Mouse (Mus musculus) hindbrain, embryonic 10.5 days (tissue): ENCODE results near the gene Tlr8. TPM values are rescaled to one million over a fixed set of nuclear protein-coding genes. Genes with fewer than 3 reads are reported as not detected.
"Not testable (repeated sequence)": the region's sequence is repeated elsewhere in the genome, so short reads cannot be mapped to it uniquely, and the experiment has no call there.

Source experiments
- DNase-seq: peaks from one replicate; pipeline ENCODE4 v3.0.0-alpha.2; 2017; ENCODE audit warnings: low spot score
- H3K27ac ChIP-seq: fragments of 300-500 bp; sonication (generic); 2 replicates; pipeline ENCODE4 v1.5.1; 2016; ENCODE audit warnings: mild to moderate bottlenecking, moderate library complexity
- H3K27me3 ChIP-seq: fragments of 300-500 bp; sonication (generic); 2 replicates; pipeline ENCODE4 v1.6.1; 2016; ENCODE audit warnings: mild to moderate bottlenecking; ENCODE audit not compliant: poor library complexity, insufficient read depth, severe bottlenecking
- H3K36me3 ChIP-seq: fragments of 300-500 bp; sonication (generic); 2 replicates; pipeline ENCODE4 v1.6.1; 2016; ENCODE audit warnings: mild to moderate bottlenecking, moderate library complexity
- H3K4me1 ChIP-seq: fragments of 300-500 bp; sonication (generic); replicated peaks from 2 replicates; pipeline ENCODE4 v1.6.1; 2016; ENCODE audit warnings: mild to moderate bottlenecking
- H3K4me3 ChIP-seq: fragments of 300-500 bp; sonication (generic); 2 replicates; pipeline ENCODE4 v1.5.1; 2016; ENCODE audit warnings: mild to moderate bottlenecking, moderate library complexity
- H3K9me3 ChIP-seq: fragments of 300-500 bp; sonication (generic); 2 replicates; pipeline ENCODE4 v1.6.1; 2016; ENCODE audit warnings: mild to moderate bottlenecking, moderate library complexity
- WGBS: fragments of 180-500 bp; shearing (Covaris S2); methylation state at CpG from one replicate; pipeline ENCODE4 v1.1.7; 2016; 5-methylcytosine and 5-hydroxymethylcytosine counted together
- polyA plus RNA-seq: library from polyadenylated mRNA; unstranded; fragments of >200 nt; fragmentation: Nextera tagmentation; extraction: Ambion mirVana; gene quantifications from 2 replicates; pipeline ENCODE4 v1.2.1, GENCODE M21; 2016

The Tlr8 gene
- 0.17 TPM in 1 of 2 replicates, not detected in the other for polyA plus RNA-seq

- Histone ChIP-seq H3K9me3 (no peaks in the 10 kb centered on the region), H3K4me3 (no peak within 1 kb of the TSS), H3K36me3 (no peaks in the 10 kb centered on the region), H3K4me1 (no peaks in the 10 kb centered on the region), H3K27me3 (peaks cover 58% of the 10 kb centered on the region), H3K27ac (no peak within 1 kb of the TSS)
- no peak for DNase-seq
- 79% methylated on average over 4 of the region's 4 CpGs for WGBS
These were observed at the start of gene Tlr8 for GRCm38 (mm10) chrX:167264086-167264485. Gene Tlr8 (minus strand): TSS chrX:167264329.

DNA sequence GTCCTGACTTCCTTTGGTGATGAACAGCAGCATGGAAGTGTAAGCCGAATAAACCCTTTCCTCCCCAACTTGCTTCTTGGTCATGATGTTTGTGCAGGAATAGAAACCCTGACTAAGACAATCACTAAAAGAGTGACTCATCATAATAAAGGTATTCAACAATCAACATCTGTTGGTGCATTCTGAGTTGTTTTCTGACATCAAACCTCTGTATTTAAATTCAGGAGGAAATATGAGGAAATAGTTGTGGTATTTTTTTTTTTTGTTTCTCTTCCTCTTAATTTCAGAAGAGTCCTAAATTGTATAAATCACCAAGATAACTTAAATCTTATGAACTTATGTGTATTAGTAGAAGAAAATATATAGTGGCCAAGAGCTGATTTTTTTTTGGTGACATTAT lies 37.9 kb upstream of the Tlr8 start:
- H3K27ac ChIP-seq, result not testable (repeated sequence)
- 83% methylated on average over 1 of the region's 1 CpGs for WGBS

GRCm38 (mm10) chrX:167276953-167277352 lies 12.8 kb upstream of the Tlr8 start:
- peak; percentile 62 for DNase-seq
- Histone ChIP-seq H3K27me3 (peaks cover 33% of the 10 kb centered on the region), H3K36me3 (no peaks in the 10 kb centered on the region), H3K4me1 (no peaks in the 10 kb centered on the region), H3K27ac (no peak overlapping the region), H3K4me3 (no peak overlapping the region), H3K9me3 (no peaks in the 10 kb centered on the region)
- 27% methylated on average over 9 of the region's 9 CpGs for WGBS

More for the DNA sequence above, 37.9 kb upstream of the Tlr8 start:
- not testable (repeated sequence) for H3K4me3 ChIP-seq, H3K4me1 ChIP-seq, H3K9me3 ChIP-seq, H3K36me3 ChIP-seq, DNase-seq
- H3K27me3 ChIP-seq, result peaks cover 12% of the 10 kb centered on the region

- no peak overlapping the region for H3K27ac ChIP-seq
- H3K9me3 ChIP-seq, result no peaks in the 10 kb centered on the region
- H3K36me3 ChIP-seq, result no peaks in the 10 kb centered on the region
- DNase-seq, result no peak
- H3K27me3 ChIP-seq, result peaks cover 37% of the 10 kb centered on the region
- WGBS, result 57% methylated on average over 10 of the region's 10 CpGs
- H3K4me3 ChIP-seq, result no peak overlapping the region
- no peaks in the 10 kb centered on the region for H3K4me1 ChIP-seq
These were observed 12.4 kb upstream of the Tlr8 start for GRCm38 (mm10) chrX:167276551-167276950.

GRCm38 (mm10) chrX:167263530-167263929 lies 599 bp downstream of the Tlr8 start:
- no peaks in the 10 kb centered on the region for H3K4me1 ChIP-seq
- no peak overlapping the region for H3K4me3 ChIP-seq
- no peaks in the 10 kb centered on the region for H3K9me3 ChIP-seq
- DNase-seq, result no peak
- no peaks in the 10 kb centered on the region for H3K36me3 ChIP-seq
- H3K27me3 ChIP-seq, result peaks cover 54% of the 10 kb centered on the region
- H3K27ac ChIP-seq, result no peak overlapping the region
- WGBS, result 86% methylated on average over 4 of the region's 4 CpGs

DNA sequence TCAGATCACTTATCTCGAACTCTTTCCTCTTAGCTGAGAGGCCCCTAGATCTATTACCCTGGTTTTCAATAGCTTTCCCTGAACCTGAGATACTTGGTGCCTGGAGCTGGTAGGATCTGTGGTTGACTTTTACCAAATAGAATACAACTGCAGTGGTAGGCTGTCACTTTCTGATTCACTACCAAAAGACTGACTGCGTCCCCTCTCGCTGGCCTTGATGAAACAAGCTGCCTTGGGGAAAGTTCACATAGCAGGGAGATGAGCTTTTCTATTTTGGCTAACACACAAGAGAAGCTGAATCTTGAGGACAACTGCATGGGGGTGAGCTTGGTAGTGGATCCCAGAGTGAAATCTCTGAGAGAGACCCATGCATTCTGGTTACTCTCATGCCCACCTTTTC lies 22.4 kb downstream of the Tlr8 start:
- no peaks in the 10 kb centered on the region for H3K4me1 ChIP-seq
- H3K27me3 ChIP-seq, result peaks cover 42% of the 10 kb centered on the region
- H3K4me3 ChIP-seq, result no peak overlapping the region
- no peak overlapping the region for H3K27ac ChIP-seq
- H3K9me3 ChIP-seq, result no peaks in the 10 kb centered on the region
- WGBS, result 91% methylated on average over 3 of the region's 3 CpGs
- no peak for DNase-seq
- no peaks in the 10 kb centered on the region for H3K36me3 ChIP-seq

- H3K4me3 ChIP-seq, result no peak overlapping the region
- H3K27me3 ChIP-seq, result peaks cover 40% of the 10 kb centered on the region
- WGBS, result 70% methylated on average over 9 of the region's 9 CpGs
- no peak overlapping the region for H3K27ac ChIP-seq
- H3K36me3 ChIP-seq, result no peaks in the 10 kb centered on the region
- DNase-seq, result no peak
- H3K9me3 ChIP-seq, result no peaks in the 10 kb centered on the region
- no peaks in the 10 kb centered on the region for H3K4me1 ChIP-seq
These were observed 24.7 kb downstream of the Tlr8 start for GRCm38 (mm10) chrX:167239293-167239921.

DNA sequence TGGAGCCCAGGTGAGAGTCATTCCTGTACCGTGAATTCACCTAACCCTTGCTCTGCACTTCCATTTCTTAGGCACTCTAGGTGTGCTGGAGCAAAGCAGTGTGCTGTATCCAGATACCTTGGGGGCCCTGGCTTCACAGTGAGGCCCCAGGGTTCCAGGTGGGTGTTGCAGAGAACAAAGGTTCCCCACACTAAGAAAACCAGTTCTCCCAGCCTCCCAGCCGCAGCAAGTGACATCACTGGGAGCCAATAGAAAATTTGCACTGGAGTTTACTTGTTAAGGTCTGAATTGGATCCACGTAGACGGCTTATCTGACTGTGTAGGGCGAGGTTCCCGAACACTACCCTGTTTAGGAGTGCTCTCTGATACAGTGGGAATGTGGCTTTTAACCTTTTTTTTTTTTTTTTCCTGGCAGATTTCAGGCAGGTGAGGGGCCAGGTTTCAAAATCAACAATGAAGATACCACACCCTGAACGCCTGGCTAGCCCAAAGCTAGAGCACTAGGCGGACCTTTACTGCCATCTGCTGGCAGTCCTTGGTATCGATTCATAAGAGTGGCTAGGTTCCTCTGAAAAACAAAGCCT lies 30.9 kb downstream of the Tlr8 start:
- H3K9me3 ChIP-seq, result no peaks in the 10 kb centered on the region
- peak overlapping the region; percentile 64 for H3K27ac ChIP-seq
- DNase-seq, result peak; percentile 68
- WGBS, result 30% methylated on average over 9 of the region's 9 CpGs
- no peak overlapping the region for H3K4me3 ChIP-seq
- no peaks in the 10 kb centered on the region; the same call in 1 of the 2 replicates for H3K4me1 ChIP-seq
- no peaks in the 10 kb centered on the region for H3K36me3 ChIP-seq
- H3K27me3 ChIP-seq, result peaks cover 43% of the 10 kb centered on the region

DNA sequence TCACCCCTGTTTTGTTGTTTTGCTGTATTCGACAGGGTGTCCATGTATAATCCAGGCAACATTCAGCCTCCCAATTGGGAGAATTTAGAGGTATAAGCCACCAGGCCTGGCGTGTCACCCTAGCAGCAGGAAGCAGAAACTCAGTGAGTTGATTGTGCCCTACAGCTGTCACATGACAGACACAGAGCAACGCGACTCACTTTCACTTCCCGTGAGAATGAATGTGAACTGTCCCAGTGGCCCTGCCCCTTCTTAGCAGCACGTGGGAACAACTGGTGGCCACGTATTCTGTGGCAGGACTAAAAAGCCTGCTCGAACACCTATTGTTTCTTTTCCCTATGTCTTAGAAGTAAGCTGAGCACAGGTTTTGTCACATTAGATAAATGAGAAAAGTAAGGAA lies 33.0 kb downstream of the Tlr8 start:
- no peak for DNase-seq
- Histone ChIP-seq H3K9me3 (no peaks in the 10 kb centered on the region), H3K27me3 (peaks cover 43% of the 10 kb centered on the region), H3K4me3 (no peak overlapping the region), H3K27ac (no peak overlapping the region), H3K36me3 (no peaks in the 10 kb centered on the region), H3K4me1 (no peaks in the 10 kb centered on the region; the same call in 1 of the 2 replicates)
- WGBS, result 63% methylated on average over 8 of the region's 8 CpGs

- WGBS, result 55% methylated on average over 1 of the region's 1 CpGs
- no peaks in the 10 kb centered on the region; the same call in 1 of the 2 replicates for H3K4me1 ChIP-seq
- no peak overlapping the region for H3K27ac ChIP-seq
- peaks cover 40% of the 10 kb centered on the region for H3K27me3 ChIP-seq
- no peak overlapping the region for H3K4me3 ChIP-seq
- DNase-seq, result no peak
- no peaks in the 10 kb centered on the region for H3K36me3 ChIP-seq
- H3K9me3 ChIP-seq, result no peaks in the 10 kb centered on the region
These were observed 34.3 kb downstream of the Tlr8 start for GRCm38 (mm10) chrX:167229819-167230218.

GRCm38 (mm10) chrX:167229206-167229605 lies 34.9 kb downstream of the Tlr8 start:
- peak; percentile 54 for DNase-seq
- H3K27me3 ChIP-seq, result peaks cover 35% of the 10 kb centered on the region
- H3K4me1 ChIP-seq, result no peaks in the 10 kb centered on the region; the same call in 1 of the 2 replicates
- H3K36me3 ChIP-seq, result no peaks in the 10 kb centered on the region
- H3K4me3 ChIP-seq, result no peak overlapping the region
- no peak overlapping the region for H3K27ac ChIP-seq
- 40% methylated on average over 6 of the region's 6 CpGs for WGBS
- no peaks in the 10 kb centered on the region for H3K9me3 ChIP-seq

GRCm38 (mm10) chrX:167227756-167228155 lies 36.4 kb downstream of the Tlr8 start:
- DNase-seq, result no peak
- H3K9me3 ChIP-seq, result no peaks in the 10 kb centered on the region
- H3K4me1 ChIP-seq, result no peaks in the 10 kb centered on the region; the same call in 1 of the 2 replicates
- H3K4me3 ChIP-seq, result no peak overlapping the region
- H3K27me3 ChIP-seq, result peaks cover 30% of the 10 kb centered on the region
- no peaks in the 10 kb centered on the region for H3K36me3 ChIP-seq
- H3K27ac ChIP-seq, result no peak overlapping the region
- WGBS, result 93% methylated on average over 6 of the region's 6 CpGs

DNA sequence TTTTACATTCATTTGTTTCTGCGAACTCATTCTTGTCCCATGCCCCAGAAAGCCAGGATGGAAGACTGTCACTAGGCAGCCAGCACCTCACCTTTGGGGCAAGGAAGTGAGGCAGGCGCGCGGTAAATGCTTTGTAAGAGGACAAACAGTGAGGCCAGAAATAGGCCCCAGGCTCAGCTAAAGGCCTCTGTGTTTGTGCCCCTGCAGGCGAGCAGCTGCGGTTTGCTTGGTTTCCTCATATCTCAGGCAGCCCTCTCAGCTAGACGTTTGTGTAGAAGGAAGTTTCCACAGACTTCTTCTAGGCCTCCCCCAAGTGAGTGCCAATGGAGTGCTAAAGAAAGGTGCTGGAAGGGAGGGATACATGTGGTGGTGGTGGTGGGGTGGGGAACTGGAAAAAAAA lies 37.0 kb downstream of the Tlr8 start:
- H3K9me3 ChIP-seq, result no peaks in the 10 kb centered on the region
- H3K4me1 ChIP-seq, result no peaks in the 10 kb centered on the region; the same call in 1 of the 2 replicates
- no peaks in the 10 kb centered on the region for H3K36me3 ChIP-seq
- H3K4me3 ChIP-seq, result no peak overlapping the region
- no peak overlapping the region for H3K27ac ChIP-seq
- peaks cover 26% of the 10 kb centered on the region for H3K27me3 ChIP-seq
- DNase-seq, result no peak
- WGBS, result 77% methylated on average over 7 of the region's 7 CpGs
